8 mouse cellular contexts compared by ENCODE assay signal in the genomic region with DNA sequence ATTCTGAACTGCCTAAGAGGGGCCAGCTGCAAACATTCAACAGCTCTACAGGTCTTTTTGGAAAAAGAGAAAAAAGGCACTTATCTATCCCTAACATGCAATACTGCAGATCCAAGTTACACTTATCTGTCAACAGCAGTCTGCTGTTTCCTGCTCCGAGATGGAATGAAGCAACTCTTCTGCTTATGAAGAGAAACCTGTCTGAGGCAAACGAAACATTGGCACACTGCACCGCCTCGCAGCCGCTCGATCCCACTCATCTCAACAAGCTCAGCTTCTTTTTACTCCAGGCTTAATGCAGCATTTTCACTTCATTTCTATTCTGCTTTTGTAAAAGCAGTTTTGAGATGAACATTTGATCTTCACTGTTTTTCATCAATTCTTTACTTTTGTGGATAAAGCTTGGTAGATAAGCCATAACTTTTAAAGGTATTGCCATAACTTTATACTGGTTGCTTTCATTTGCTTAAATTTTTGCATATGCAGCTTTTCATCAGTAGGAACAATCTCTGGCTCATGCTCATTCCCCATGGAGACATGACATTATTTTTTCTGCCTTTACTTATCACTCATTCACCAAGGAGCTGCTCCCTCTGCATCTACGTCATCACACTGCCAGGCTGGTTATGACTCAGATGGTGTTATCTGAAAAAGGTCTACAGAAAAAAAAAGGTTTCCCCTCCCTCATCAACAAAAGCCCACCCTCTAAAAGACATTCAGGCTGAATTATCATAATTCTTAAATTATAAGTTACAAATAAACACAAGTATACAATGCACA. TPM values are rescaled to one million over a fixed set of nuclear protein-coding genes. Genes with fewer than 3 reads are reported as not detected.
DNase-seq lines count a peak whose midpoint lies in the region; ATAC-seq and TF ChIP-seq lines count a peak whose summit lies in the region.

No protein-coding gene starts in this region.

- no peak for DNase-seq in heart, adult 8-10 months (ENCODE audit: low spot score)
- DNase-seq in G1E (ENCODE audit: low spot score), result no peak
- DNase-seq in forebrain, embryonic 10.5 days (ENCODE audit: extremely low spot score, low spot score), result no peak
- peak; percentile 19 for DNase-seq in neural tube, embryonic 11.5 days (ENCODE audit: low spot score)

- peaks cover 32% of the 10 kb centered on the region for H3K36me3 ChIP-seq in heart, embryonic 11.5 days (ENCODE audit: control insufficient read depth, insufficient read depth, low read length)
- H3K36me3 ChIP-seq in G1E (replicated peaks), result peaks cover 60% of the 10 kb centered on the region
- H3K36me3 ChIP-seq in forebrain, embryonic 10.5 days (replicated peaks), result peaks cover 67% of the 10 kb centered on the region
- peaks cover 44% of the 10 kb centered on the region for H3K36me3 ChIP-seq in limb, embryonic 13.5 days
- peaks cover 14% of the 10 kb centered on the region for H3K36me3 ChIP-seq in neural tube, embryonic 11.5 days (ENCODE audit: control insufficient read depth, insufficient read depth, low read length)

- H3K4me1 ChIP-seq in heart, embryonic 11.5 days (ENCODE audit: control insufficient read depth, insufficient read depth, low read length), result peaks cover 30% of the 10 kb centered on the region
- H3K4me1 ChIP-seq in G1E (ENCODE audit: insufficient read depth, low read depth, low read length), result peaks cover 43% of the 10 kb centered on the region
- peaks cover 50% of the 10 kb centered on the region for H3K4me1 ChIP-seq in forebrain, embryonic 10.5 days
- peaks cover 39% of the 10 kb centered on the region for H3K4me1 ChIP-seq in limb, embryonic 13.5 days
- H3K4me1 ChIP-seq in neural tube, embryonic 11.5 days (ENCODE audit: control insufficient read depth, insufficient read depth, low read length), result peaks cover 17% of the 10 kb centered on the region

- H3K9ac ChIP-seq in heart, embryonic 11.5 days (ENCODE audit: low read depth, low read length), result peak overlapping the region; percentile 84
- H3K9ac ChIP-seq in limb, embryonic 13.5 days, result peak overlapping the region; percentile 100
- H3K9ac ChIP-seq in neural tube, embryonic 11.5 days (ENCODE audit: low read length), result peak overlapping the region; percentile 50

- peak overlapping the region; percentile 94 for H3K4me3 ChIP-seq in heart, embryonic 11.5 days (ENCODE audit: low read depth, low read length)
- H3K4me3 ChIP-seq in G1E (ENCODE audit: low read depth, low read length), result peak overlapping the region; percentile 88
- peak overlapping the region; percentile 98 for H3K4me3 ChIP-seq in forebrain, embryonic 10.5 days
- H3K4me3 ChIP-seq in limb, embryonic 13.5 days, result peak overlapping the region; percentile 99
- H3K4me3 ChIP-seq in neural tube, embryonic 11.5 days (ENCODE audit: low read depth, low read length), result peak overlapping the region; percentile 71

- peak overlapping the region; percentile 97 for H3K4me2 ChIP-seq in heart, embryonic 11.5 days
- peak overlapping the region; percentile 95 for H3K4me2 ChIP-seq in limb, embryonic 13.5 days (replicated peaks)
- peak overlapping the region; percentile 90 for H3K4me2 ChIP-seq in neural tube, embryonic 11.5 days (ENCODE audit: low read depth)

- WGBS in heart, embryonic 11.5 days (ENCODE audit: insufficient replicate concordance), result under 1% methylated on average over 7 of the region's 7 CpGs
- 38% methylated on average over 7 of the region's 7 CpGs for WGBS in forebrain, embryonic 10.5 days
- WGBS in limb, embryonic 13.5 days, result under 1% methylated on average over 7 of the region's 7 CpGs
- WGBS in neural tube, embryonic 11.5 days, result 16% methylated on average over 7 of the region's 7 CpGs

- H3K9me3 ChIP-seq in heart, embryonic 11.5 days (replicated peaks; ENCODE audit: control insufficient read depth, low read length), result no peaks in the 10 kb centered on the region
- no peaks in the 10 kb centered on the region for H3K9me3 ChIP-seq in G1E (replicated peaks)
- H3K9me3 ChIP-seq in forebrain, embryonic 10.5 days, result no peaks in the 10 kb centered on the region
- H3K9me3 ChIP-seq in limb, embryonic 13.5 days, result no peaks in the 10 kb centered on the region
- H3K9me3 ChIP-seq in neural tube, embryonic 11.5 days (ENCODE audit: control insufficient read depth, low read length), result no peaks in the 10 kb centered on the region

- ATAC-seq in heart, embryonic 11.5 days (replicated peaks; ENCODE audit: insufficient number of reproducible peaks, low FRiP score, low TSS enrichment), result no peak
- ATAC-seq in G1E (ENCODE audit: extremely low read depth, insufficient number of reproducible peaks, low FRiP score, poor library complexity, severe bottlenecking), result no peak
- no peak for ATAC-seq in limb, embryonic 13.5 days (ENCODE audit: low FRiP score, low read depth)
- no peak for ATAC-seq in neural tube, embryonic 11.5 days (ENCODE audit: insufficient read depth, low FRiP score, low TSS enrichment)
- ATAC-seq in inflammation-experienced regulatory T-cells, adult 6 months, result no peak
- no peak for ATAC-seq in granulocyte monocyte progenitor cell, adult 5-6 weeks (replicated peaks; ENCODE audit: poor library complexity, severe bottlenecking)

- H3K27ac ChIP-seq in heart, embryonic 11.5 days (ENCODE audit: low read depth, low read length), result peak overlapping the region; percentile 71
- H3K27ac ChIP-seq in forebrain, embryonic 10.5 days, result peak overlapping the region; percentile 98
- H3K27ac ChIP-seq in limb, embryonic 13.5 days, result peak overlapping the region; percentile 52; the same call in 1 of the 2 replicates
- H3K27ac ChIP-seq in neural tube, embryonic 11.5 days (ENCODE audit: low read depth, low read length), result no peak overlapping the region

- TF ChIP-seq CTCF in G1E (IDR thresholded peaks at IDR 0.05; ENCODE audit: low read depth, low read length), result no peak

- no peaks in the 10 kb centered on the region for H3K27me3 ChIP-seq in heart, embryonic 11.5 days (ENCODE audit: control insufficient read depth, insufficient read depth, low read length)
- no peaks in the 10 kb centered on the region for H3K27me3 ChIP-seq in G1E (ENCODE audit: insufficient read depth, low read length)
- no peaks in the 10 kb centered on the region for H3K27me3 ChIP-seq in forebrain, embryonic 10.5 days (ENCODE audit: poor library complexity, severe bottlenecking)
- H3K27me3 ChIP-seq in limb, embryonic 13.5 days, result no peaks in the 10 kb centered on the region
- H3K27me3 ChIP-seq in neural tube, embryonic 11.5 days (ENCODE audit: control insufficient read depth, insufficient read depth, low read length), result no peaks in the 10 kb centered on the region

RNA-seq across cellular contexts. Expression of a gene that starts 27.7 kb away (rescaled TPM):
- 54.8 and 59.4 TPM in 2 replicates for polyA plus RNA-seq in heart, embryonic 11.5 days (2014; fragmentation: Nextera tagmentation; extraction: Ambion mirVana)
- total RNA-seq in heart, adult 8-10 months (2022), result 10 to 100 TPM; 63.3 to 70.6 (median 67.2) TPM
- total RNA-seq in G1E (2014; fragmentation: Nextera tagmentation) (27.7 and 37.5 TPM in 2 replicates), G1E (2017) (40.3 and 41.2 TPM in 2 replicates)
- 65.6 and 72.6 TPM in 2 replicates for polyA plus RNA-seq in G1E (2012)
- 63.4 and 64.6 TPM in 2 replicates for polyA plus RNA-seq in forebrain, embryonic 10.5 days (2016; fragmentation: Nextera tagmentation; extraction: Ambion mirVana)
- 76.9 and 82.7 TPM in 2 replicates for polyA plus RNA-seq in limb, embryonic 13.5 days (2015; fragmentation: Nextera tagmentation; extraction: Ambion mirVana)
- 63.9 and 67.4 TPM in 2 replicates for polyA plus RNA-seq in neural tube, embryonic 11.5 days (2014; fragmentation: Nextera tagmentation; extraction: Ambion mirVana)
- 10 to 100 TPM; 14.2 to 19.5 (median 15.4) TPM for polyA plus RNA-seq in inflammation-experienced regulatory T-cells, adult 6 months (2017; shearing (Covaris generic))
- total RNA-seq in granulocyte monocyte progenitor cell, adult 5-6 weeks (2014; fragmentation: Nextera tagmentation), result 40.9 and 47.7 TPM in 2 replicates
- total RNA-seq in granulocyte monocyte progenitor cell, adult 5-6 weeks (2017), result 22.8 and 23.3 TPM in 2 replicates

RNA-seq across cellular contexts. Expression of a gene that starts 58.2 kb away (rescaled TPM):
- polyA plus RNA-seq in heart, embryonic 11.5 days (2014; fragmentation: Nextera tagmentation; extraction: Ambion mirVana), result 9.3 and 9.8 TPM in 2 replicates
- total RNA-seq in heart, adult 8-10 months (2022), result 10 to 100 TPM; 28.2 to 33.1 (median 31.7) TPM
- total RNA-seq in G1E (2014; fragmentation: Nextera tagmentation) (not detected in 2 replicates), G1E (2017) (0.17 and 0.22 TPM in 2 replicates)
- polyA plus RNA-seq in G1E (2012), result 0.13 TPM in 1 of 2 replicates, not detected in the other
- polyA plus RNA-seq in forebrain, embryonic 10.5 days (2016; fragmentation: Nextera tagmentation; extraction: Ambion mirVana), result 2.6 and 4.9 TPM in 2 replicates
- 41.1 and 48.9 TPM in 2 replicates for polyA plus RNA-seq in limb, embryonic 13.5 days (2015; fragmentation: Nextera tagmentation; extraction: Ambion mirVana)
- 5.2 and 9.7 TPM in 2 replicates for polyA plus RNA-seq in neural tube, embryonic 11.5 days (2014; fragmentation: Nextera tagmentation; extraction: Ambion mirVana)
- polyA plus RNA-seq in inflammation-experienced regulatory T-cells, adult 6 months (2017; shearing (Covaris generic)), result under 1 TPM in 1 of 3 experiments, not detected in 2; 0.77 TPM
- 1.8 and 16.0 TPM in 2 replicates for total RNA-seq in granulocyte monocyte progenitor cell, adult 5-6 weeks (2014; fragmentation: Nextera tagmentation)
- total RNA-seq in granulocyte monocyte progenitor cell, adult 5-6 weeks (2017), result 3.7 and 3.9 TPM in 2 replicates

Comparison
In these comparisons a context has a peak if more than half of its experiments do, and no peak if none do; other contexts are left out.
1. H3K9ac ChIP-seq: peak in every context shown above with its lines; median percentile 100 in limb, embryonic 13.5 days; 84 in heart, embryonic 11.5 days; 50 in neural tube, embryonic 11.5 days.